Mouse (Mus musculus) bone marrow, adult 2 months (tissue): ENCODE measurements around the gene Rai14.

ENCODE experiments used
- CTCF ChIP-seq: fragments of 200-500 bp; IDR thresholded peaks from 2 replicates; pipeline ENCODE4 v1.5.1; 2011; ENCODE audit warnings: low read length, control low read depth; ENCODE audit not compliant: control insufficient read depth, insufficient read depth
- POLR2A ChIP-seq: fragments of 200-500 bp; IDR thresholded peaks from 2 replicates; pipeline ENCODE4 v1.6.1; 2011; ENCODE audit warnings: low read depth, mild to moderate bottlenecking, control low read depth, low read length, borderline replicate concordance; ENCODE audit not compliant: control insufficient read depth

DNA sequence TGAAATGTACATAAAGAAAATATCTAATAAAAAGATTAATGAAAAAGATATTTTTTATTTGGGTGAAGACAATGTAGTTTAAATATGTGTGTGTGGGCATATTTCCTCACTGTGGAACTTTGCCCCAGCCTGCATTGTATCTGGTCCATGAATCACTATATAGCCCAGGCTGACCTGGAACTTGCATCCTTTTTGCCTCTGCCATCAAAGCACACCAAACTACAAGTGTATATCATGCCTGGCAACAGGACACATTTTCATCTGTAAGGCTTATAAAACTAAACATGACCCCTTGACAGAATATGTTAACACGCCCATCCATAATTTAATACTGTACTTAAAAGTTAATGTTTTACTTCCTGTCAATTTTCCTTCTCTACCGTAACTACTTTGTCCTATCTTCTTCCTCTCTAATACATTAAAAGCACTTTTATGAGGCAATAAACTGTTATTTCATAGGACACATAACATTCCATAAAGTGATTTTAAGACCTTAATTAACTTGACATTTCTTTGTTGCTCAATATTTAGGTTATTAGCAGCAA lies 61.4 kb downstream of the Rai14 start:
- TF ChIP-seq POLR2A = no peak
- no peak for TF ChIP-seq CTCF
